Mouse (Mus musculus) MEL (cell line): ENCODE data around the gene Rhoh. TPM values are rescaled to one million over a fixed set of nuclear protein-coding genes. Genes with fewer than 3 reads are reported as not detected.

Experiments used
- DNase-seq: peaks from one replicate; pipeline ENCODE4 v3.0.0; 2011; ENCODE audit warnings: low read depth, low spot score
- H3K27ac ChIP-seq: 2 replicates; pipeline ENCODE4 v1.5.1; 2012; ENCODE audit warnings: low read depth, mild to moderate bottlenecking, control low read depth, low read length, moderate library complexity; ENCODE audit not compliant: control insufficient read depth
- H3K27me3 ChIP-seq, 2 experiments: fragments of 150-350 bp in 1 of 2; sonication (generic) in 1 of 2; 2 replicates each; pipeline ENCODE4 v1.6.1; 2012; ENCODE audit warnings: low read length in 2 of 2, mild to moderate bottlenecking in 2 of 2, improper control_type of control experiment in 1 of 2, moderate library complexity in 1 of 2; ENCODE audit not compliant: insufficient read depth in 2 of 2, control insufficient read depth in 1 of 2
- H3K36me3 ChIP-seq, 2 experiments: 2 replicates each; pipeline ENCODE4 v1.6.1; 2012 to 2014; ENCODE audit warnings: low read length in 2 of 2, improper control_type of control experiment in 1 of 2, inconsistent platforms in 1 of 2, mild to moderate bottlenecking in 1 of 2; ENCODE audit not compliant: insufficient read depth in 2 of 2, control insufficient read depth in 1 of 2
- H3K4me1 ChIP-seq, 2 experiments: fragments of 150-350 bp in 1 of 2; sonication (generic) in 1 of 2; 2 replicates each; pipeline ENCODE4 v1.6.1; 2012; ENCODE audit warnings: low read length in 2 of 2, improper control_type of control experiment in 1 of 2, mild to moderate bottlenecking in 1 of 2; ENCODE audit not compliant: insufficient read depth in 2 of 2, control insufficient read depth in 1 of 2
- H3K4me3 ChIP-seq, 2 experiments: fragments of 150-350 bp in 1 of 2; sonication (generic) in 1 of 2; 2 replicates each; pipeline ENCODE4 v1.5.1; 2012; ENCODE audit warnings: low read depth in 2 of 2, low read length in 2 of 2, mild to moderate bottlenecking in 2 of 2, moderate library complexity in 2 of 2, control low read depth in 1 of 2, improper control_type of control experiment in 1 of 2; ENCODE audit not compliant: control insufficient read depth in 1 of 2, insufficient read depth in 1 of 2
- H3K79me2 ChIP-seq: 2 replicates; pipeline ENCODE4 v1.6.1; 2012; ENCODE audit warnings: mild to moderate bottlenecking, low read length, moderate library complexity; ENCODE audit not compliant: control insufficient read depth, poor library complexity, insufficient read depth
- H3K9ac ChIP-seq: 2 replicates; pipeline ENCODE4 v1.6.1; 2012; ENCODE audit warnings: low read depth, mild to moderate bottlenecking, control low read depth, low read length, moderate library complexity; ENCODE audit not compliant: control insufficient read depth, poor library complexity, severe bottlenecking
- H3K9me3 ChIP-seq: fragments of 150-350 bp; sonication (generic); replicated peaks from 2 replicates; pipeline ENCODE4 v1.6.1; 2012; ENCODE audit warnings: mild to moderate bottlenecking, low read length, improper control_type of control experiment, moderate library complexity; ENCODE audit not compliant: insufficient read depth
- CHD1 ChIP-seq: IDR thresholded peaks from 2 replicates; pipeline ENCODE4 v1.6.1; 2012; ENCODE audit warnings: low read depth, mild to moderate bottlenecking, inconsistent platforms, low read length, improper control_type of control experiment
- CHD2 ChIP-seq: IDR thresholded peaks from 2 replicates; pipeline ENCODE4 v1.6.1; 2011; ENCODE audit warnings: low read length, improper control_type of control experiment
- CTCF ChIP-seq, 3 experiments: IDR thresholded peaks in 2 of 3; conservative IDR thresholded peaks in 1 of 3; 2 replicates each; pipeline ENCODE4 v1.5.1; 2011 to 2012; ENCODE audit warnings: low read length in 3 of 3, low read depth in 2 of 3, mild to moderate bottlenecking in 2 of 3, improper control_type of control experiment in 1 of 3, inconsistent platforms in 1 of 3, mixed read lengths in 1 of 3, moderate library complexity in 1 of 3; ENCODE audit not compliant: control insufficient read depth in 1 of 3, insufficient read depth in 1 of 3, poor library complexity in 1 of 3, severe bottlenecking in 1 of 3
- E2F4 ChIP-seq: IDR thresholded peaks from 2 replicates; pipeline ENCODE4 v1.6.1; 2011; ENCODE audit warnings: low read depth, low read length, improper control_type of control experiment, borderline replicate concordance
- ELF1 ChIP-seq: IDR thresholded peaks from 2 replicates; pipeline ENCODE4 v1.6.1; 2014; ENCODE audit warnings: low read depth, mild to moderate bottlenecking, inconsistent platforms, low read length, improper control_type of control experiment, moderate library complexity
- GABPA ChIP-seq: IDR thresholded peaks from 2 replicates; pipeline ENCODE4 v1.6.1; 2012; ENCODE audit warnings: low read depth, mild to moderate bottlenecking, inconsistent platforms, low read length, improper control_type of control experiment, moderate library complexity
- HCFC1 ChIP-seq: IDR thresholded peaks from 2 replicates; pipeline ENCODE4 v1.6.1; 2012; ENCODE audit warnings: low read depth, mild to moderate bottlenecking, inconsistent platforms, low read length, improper control_type of control experiment, moderate library complexity
- JUND ChIP-seq: IDR thresholded peaks from 2 replicates; pipeline ENCODE4 v1.6.1; 2011; ENCODE audit warnings: low read depth, mild to moderate bottlenecking, improper control_type of control experiment, low read length
- KAT2A ChIP-seq: conservative IDR thresholded peaks from 2 replicates; pipeline ENCODE4 v1.6.1; 2012; ENCODE audit warnings: low read depth, low read length, improper control_type of control experiment, inconsistent platforms
- MAX ChIP-seq: IDR thresholded peaks from 2 replicates; pipeline ENCODE4 v1.6.1; 2011; ENCODE audit warnings: low read length, improper control_type of control experiment
- MYB ChIP-seq: IDR thresholded peaks from 2 replicates; pipeline ENCODE4 v1.6.1; 2011; ENCODE audit warnings: mild to moderate bottlenecking, low read depth, low read length, improper control_type of control experiment
- MYC ChIP-seq: IDR thresholded peaks from 2 replicates; pipeline ENCODE4 v1.6.1; 2011; ENCODE audit warnings: low read depth, mild to moderate bottlenecking, low read length, improper control_type of control experiment, moderate library complexity
- POLR2A ChIP-seq, 2 experiments: IDR thresholded peaks; 2 replicates each; pipeline ENCODE4 v1.6.1; 2011 to 2012; ENCODE audit warnings: low read length in 2 of 2, mild to moderate bottlenecking in 2 of 2, control low read depth in 1 of 2, improper control_type of control experiment in 1 of 2, low read depth in 1 of 2, moderate library complexity in 1 of 2; ENCODE audit not compliant: control insufficient read depth in 1 of 2, insufficient read depth in 1 of 2, poor library complexity in 1 of 2
- POLR2AphosphoS2 ChIP-seq: IDR thresholded peaks from 2 replicates; pipeline ENCODE4 v1.6.1; 2011; ENCODE audit warnings: low read length, improper control_type of control experiment
- RAD21 ChIP-seq: IDR thresholded peaks from 2 replicates; pipeline ENCODE4 v1.6.1; 2011; ENCODE audit warnings: mild to moderate bottlenecking, low read depth, low read length, improper control_type of control experiment
- RCOR1 ChIP-seq: IDR thresholded peaks from 2 replicates; pipeline ENCODE4 v1.6.1; 2012; ENCODE audit warnings: low read depth, mild to moderate bottlenecking, inconsistent platforms, low read length, improper control_type of control experiment
- SMC3 ChIP-seq: IDR thresholded peaks from 2 replicates; pipeline ENCODE4 v1.6.1; 2011; ENCODE audit warnings: low read depth, low read length, improper control_type of control experiment
- TAL1 ChIP-seq: IDR thresholded peaks from 2 replicates; pipeline ENCODE4 v1.6.1; 2012; ENCODE audit warnings: mild to moderate bottlenecking, inconsistent platforms, low read length, moderate library complexity, mixed read lengths
- UBTF ChIP-seq: IDR thresholded peaks from 2 replicates; pipeline ENCODE4 v1.6.1; 2012; ENCODE audit warnings: low read depth, mild to moderate bottlenecking, inconsistent platforms, low read length, improper control_type of control experiment, moderate library complexity, borderline replicate concordance; ENCODE audit not compliant: insufficient read depth
- ZC3H11A ChIP-seq: IDR thresholded peaks from 2 replicates; pipeline ENCODE4 v1.6.1; 2012; ENCODE audit warnings: low read depth, mild to moderate bottlenecking, inconsistent platforms, low read length, improper control_type of control experiment
- ZKSCAN1 ChIP-seq: IDR thresholded peaks from 2 replicates; pipeline ENCODE4 v1.6.1; 2012; ENCODE audit warnings: low read depth, mild to moderate bottlenecking, inconsistent platforms, low read length, improper control_type of control experiment, moderate library complexity
- ZNF384 ChIP-seq: IDR thresholded peaks from 2 replicates; pipeline ENCODE4 v1.6.1; 2012; ENCODE audit warnings: low read depth, mild to moderate bottlenecking, inconsistent platforms, low read length, improper control_type of control experiment
- polyA plus RNA-seq, 2 experiments: library from polyadenylated mRNA; stranded (reverse) in 1 of 2; unstranded in 1 of 2; fragments of >175 nt in 1 of 2; fragments of >200 nt in 1 of 2; gene quantifications; 2 replicates each; pipeline versions ENCODE4 v1.2.1 to v1.2.4; 2012; ENCODE audit warnings: low replicate concordance in 2 of 2, low read depth in 1 of 2; ENCODE audit not compliant: insufficient read length in 2 of 2, insufficient read depth in 1 of 2, missing spikeins in 1 of 2
- total RNA-seq: library from RNA; depleted of rRNA; stranded (reverse); fragments of 300-350 nt; gene quantifications from 2 replicates; pipeline ENCODE4 v1.2.3, GENCODE M21; 2012; rRNA removed

The Rhoh gene
- total RNA-seq: 0.10 and 0.15 TPM in 2 replicates
- under 1 TPM in 1 of 2 experiments, not detected in 1; 0.31 TPM for polyA plus RNA-seq

GRCm38 (mm10) chr5:65861154-65861944 is at the start of gene Rhoh:
Gene Rhoh, plus strand, starts transcription at chr5:65861213.
- Histone ChIP-seq H3K9me3 (no peaks in the 10 kb centered on the region), H3K36me3 (peaks cover 0 to 9% of the 10 kb centered on the region in 2 experiments; a peak in 2 of 4 replicates), H3K9ac (peak within 1 kb of the TSS; percentile 64), H3K4me3 (peak within 1 kb of the TSS in 1 of 2 experiments; percentile 43; a peak in 2 of 4 replicates), H3K27ac (no peak within 1 kb of the TSS), H3K27me3 (no peaks in the 10 kb centered on the region), H3K79me2 (no peaks in the 10 kb centered on the region), H3K4me1 (peaks cover 0 to 21% of the 10 kb centered on the region in 2 experiments; a peak in 2 of 4 replicates)
- TF ChIP-seq ZNF384 (peak; percentile 41; the same call in 1 of the 2 replicates), MYC (no peak)
- no peak for DNase-seq

GRCm38 (mm10) chr5:65823601-65824133 is 37.3 kb upstream of the Rhoh start:
- Histone ChIP-seq H3K79me2 (no peaks in the 10 kb centered on the region), H3K27ac (no peak overlapping the region), H3K27me3 (no peaks in the 10 kb centered on the region), H3K36me3 (no peaks in the 10 kb centered on the region), H3K9ac (no peak overlapping the region), H3K4me1 (no peaks in the 10 kb centered on the region), H3K4me3 (no peak overlapping the region), H3K9me3 (no peaks in the 10 kb centered on the region)
- peak; percentile 72 for DNase-seq
- TF ChIP-seq RAD21 (peak; percentile 86), UBTF (no peak), SMC3 (peak; percentile 99), CTCF (IDR thresholded peaks at IDR 0.05 in 2 of 3, conservative IDR thresholded peaks at IDR 0.05 in 1 of 3; ENCODE audit: control insufficient read depth in 1 of 3, insufficient read depth in 1 of 3, low read depth in 2 of 3, low read length in 3 of 3, poor library complexity in 1 of 3, severe bottlenecking in 1 of 3) (peak; percentile 78 to 94 (median 81)), E2F4 (no peak), ZC3H11A (peak; percentile 95)

DNA sequence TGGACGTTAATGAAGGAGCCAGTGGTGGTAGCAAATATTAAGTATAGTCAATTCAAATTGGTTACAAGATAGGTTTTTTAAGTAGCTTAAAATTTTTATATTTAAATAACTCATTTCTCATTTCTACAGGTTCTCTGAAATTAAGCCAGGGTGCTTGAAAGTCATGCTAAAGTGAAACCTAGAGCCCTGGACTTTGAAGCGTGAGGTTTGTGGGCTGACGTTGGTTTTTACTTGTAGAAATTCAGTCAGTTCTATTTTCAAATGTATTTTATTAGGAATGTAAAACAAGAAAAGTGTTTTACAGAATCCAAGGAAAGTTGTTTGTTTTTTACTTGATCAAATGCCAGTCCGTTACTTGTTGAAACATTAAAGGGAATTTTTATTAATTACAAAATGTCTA is 34.5 kb upstream of the Rhoh start:
- Histone ChIP-seq H3K36me3 (no peaks in the 10 kb centered on the region; a peak in 1 of 4 replicates), H3K79me2 (no peaks in the 10 kb centered on the region), H3K27ac (no peak overlapping the region), H3K4me1 (no peaks in the 10 kb centered on the region), H3K4me3 (no peak overlapping the region), H3K27me3 (no peaks in the 10 kb centered on the region), H3K9me3 (no peaks in the 10 kb centered on the region), H3K9ac (no peak overlapping the region)
- TF ChIP-seq KAT2A (no peak), SMC3 (no peak), CHD1 (no peak), MAX (no peak), JUND (no peak), RCOR1 (no peak), MYB (no peak), POLR2A (IDR thresholded peaks at IDR 0.05; ENCODE audit: control insufficient read depth in 1 of 2, insufficient read depth in 1 of 2, low read depth in 1 of 2, low read length in 2 of 2, poor library complexity in 1 of 2) (no peak), ELF1 (no peak), HCFC1 (no peak), GABPA (no peak), ZKSCAN1 (no peak), CHD2 (no peak), POLR2AphosphoS2 (no peak), TAL1 (no peak)
- DNase-seq: no peak
